Mouse (Mus musculus) adrenal gland, adult (tissue): Measurements from ENCODE around the gene Gm5622.
"Not testable (repeated sequence)": the region's sequence is repeated elsewhere in the genome, so short reads cannot be mapped to it uniquely, and the experiment has no call there.

Experiments used
- DNase-seq, 2 experiments: peaks; one replicate each; pipeline ENCODE4 v3.0.0; 2022 to 2023; ENCODE audit warnings: low spot score in 1 of 2; ENCODE audit not compliant: inconsistent age in 2 of 2

Gene Gm5622

GRCm38 (mm10) chr14:51552490-51552889 lies at the start of gene Gm5622:
Gene Gm5622, plus strand, starts transcription at chr14:51552790.
- DNase-seq, result no peak

GRCm38 (mm10) chr14:51507416-51507815 lies 45.2 kb upstream of the Gm5622 start:
- no peak for DNase-seq

GRCm38 (mm10) chr14:51573963-51574362 lies 21.4 kb downstream of the Gm5622 start, which contains the start of gene Gm17175:
Gene Gm17175, minus strand, starts transcription at chr14:51574063.
- DNase-seq, result not testable (repeated sequence)

DNA sequence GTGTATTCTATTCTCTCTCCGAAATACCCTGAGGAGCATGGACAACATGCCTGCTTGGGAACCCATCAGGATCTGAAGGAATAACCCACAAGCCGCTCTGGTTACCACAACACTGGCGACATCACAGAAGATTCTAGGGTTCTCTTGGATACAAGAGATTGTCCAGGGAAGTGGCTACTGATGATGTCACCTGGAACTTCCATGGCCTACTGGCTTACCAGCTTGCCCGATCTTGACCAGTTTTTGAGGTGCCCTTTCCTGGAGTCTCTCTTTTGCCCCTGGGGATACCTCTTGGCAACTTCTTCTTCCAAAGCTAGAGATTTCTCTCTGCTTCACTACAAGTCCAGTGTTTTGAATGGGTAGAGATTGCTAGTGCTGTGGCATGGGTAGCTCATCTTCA lies 39.4 kb downstream of the Gm5622 start, which contains the start of gene Gm17174:
Gm17174 (minus strand) TSS at position 101 of the 400 bp plus-strand sequence.
- not testable (repeated sequence) for DNase-seq

DNA sequence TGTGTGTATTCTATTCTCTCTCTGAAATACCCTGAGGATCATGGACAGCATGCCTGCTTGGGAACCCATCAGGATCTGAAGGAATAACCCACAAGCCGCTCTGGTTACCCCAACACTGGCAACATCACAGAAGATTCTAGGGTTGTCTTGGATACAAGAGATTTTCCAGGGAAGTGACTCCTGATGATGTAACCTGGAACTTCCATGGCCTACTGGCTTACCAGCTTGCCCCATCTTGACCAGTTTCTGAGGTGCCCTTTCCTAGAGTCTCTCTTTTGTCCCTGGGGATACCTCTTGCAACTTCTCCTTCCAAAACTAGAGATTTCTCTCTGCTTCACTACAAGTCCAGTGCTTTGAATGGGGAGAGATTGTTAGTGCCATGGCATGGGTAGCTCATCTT lies 58.6 kb downstream of the Gm5622 start, which contains the start of gene Gm17078:
Gm17078 (minus strand) TSS at position 101 of the 400 bp plus-strand sequence.
- DNase-seq, result no peak

GRCm38 (mm10) chr14:51632426-51632825 lies 79.8 kb downstream of the Gm5622 start:
- DNase-seq, result peak; percentile 28 to 49

- DNase-seq, result not testable (repeated sequence)
Observed at GRCm38 (mm10) chr14:51635566-51635965, 83.0 kb downstream of the Gm5622 start, which contains the start of gene Gm4181. Gene Gm4181, minus strand, starts transcription at chr14:51635666.

DNA sequence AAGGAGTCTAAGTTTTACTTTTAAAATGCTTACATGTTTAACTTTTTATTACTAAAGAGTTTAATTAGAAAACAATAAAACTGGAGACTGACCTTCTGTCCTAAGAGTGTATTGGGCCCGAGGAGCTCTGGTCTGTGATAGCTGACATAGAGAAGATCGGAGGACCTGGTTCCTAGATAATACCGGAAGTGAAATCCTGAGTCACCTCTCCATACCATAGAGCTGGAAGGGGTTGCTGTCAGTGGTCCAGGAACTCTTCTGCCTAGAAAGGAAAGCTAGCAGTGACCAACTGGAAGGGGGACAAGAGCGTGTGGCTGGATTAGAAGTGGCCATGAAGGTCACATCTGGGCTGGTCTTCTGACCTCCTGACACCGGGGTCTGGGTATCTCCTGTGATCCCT lies 124.7 kb downstream of the Gm5622 start:
- DNase-seq, result no peak

GRCm38 (mm10) chr14:51695368-51695767 lies 142.8 kb downstream of the Gm5622 start, which contains the start of gene Gm17079:
Gene Gm17079, minus strand, starts transcription at chr14:51695468.
- not testable (repeated sequence) for DNase-seq
